Mouse (Mus musculus): ENCODE results near the gene Jrkl. TPM values are rescaled to one million over a fixed set of nuclear protein-coding genes. Genes with fewer than 3 reads are reported as not detected.

The Jrkl gene
- total RNA-seq, 1 experiment = 2.8 TPM

DNA sequence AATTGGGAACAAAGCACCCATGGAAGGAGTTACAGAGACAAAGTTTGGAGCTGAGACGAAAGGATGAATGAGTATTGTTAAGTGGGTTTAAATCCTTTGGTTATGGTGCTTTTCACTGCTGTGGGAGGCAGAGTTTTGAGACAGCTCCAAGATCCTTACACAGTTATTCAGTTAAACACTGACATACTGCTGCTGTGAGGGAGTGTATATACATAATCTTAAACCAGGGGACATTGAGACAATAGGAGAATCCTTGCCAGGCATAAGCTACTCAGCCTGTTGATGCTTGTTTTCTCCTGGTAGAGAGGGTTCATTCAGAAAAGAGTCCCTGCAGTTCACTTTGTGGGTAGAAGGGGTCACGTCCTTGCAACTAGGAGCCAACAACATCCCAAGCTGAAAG, 39.3 kb downstream of the Jrkl start:
- no peaks in the 10 kb centered on the region for H3K9me3 ChIP-seq (ENCODE audit: control insufficient read depth, insufficient read depth, low read depth, low read length)
- H3K4me3 ChIP-seq (ENCODE audit: insufficient read depth in 1 of 2, low read depth in 1 of 2, low read length in 2 of 2, poor library complexity in 1 of 2, severe bottlenecking in 1 of 2) = no peak overlapping the region
- no peak for DNase-seq (ENCODE audit: low read depth, low spot score)
- no peak overlapping the region for H3K27ac ChIP-seq (ENCODE audit: insufficient read depth, low read depth, low read length, poor library complexity, severe bottlenecking)
- in situ Hi-C loops (cut with MboI; ENCODE audit: low sequenced_read_pairs in 2 of 2, unreplicated experiment in 2 of 2) = no loop called here
- no peaks in the 10 kb centered on the region for H3K4me1 ChIP-seq (ENCODE audit: control insufficient read depth in 2 of 2, insufficient read depth in 2 of 2, low read length in 2 of 2, poor library complexity in 1 of 2)
- no peak overlapping the region for H3K9ac ChIP-seq (ENCODE audit: insufficient read depth, low read depth, low read length, poor library complexity, severe bottlenecking)
- TF ChIP-seq ZC3H11A (IDR thresholded peaks at IDR 0.05; ENCODE audit: borderline replicate concordance, low read depth, low read length) (no peak), ZNF384 (IDR thresholded peaks at IDR 0.05; ENCODE audit: low read depth, low read length) (no peak), MAFK (IDR thresholded peaks at IDR 0.05; ENCODE audit: insufficient read depth, low read depth, low read length) (no peak), HCFC1 (IDR thresholded peaks at IDR 0.05; ENCODE audit: borderline replicate concordance, insufficient read depth, low read length) (no peak), CHD2 (IDR thresholded peaks at IDR 0.05; ENCODE audit: low read depth, low read length) (no peak)
- H3K36me3 ChIP-seq (ENCODE audit: control insufficient read depth, insufficient read depth, low read length, poor library complexity, severe bottlenecking) = no peaks in the 10 kb centered on the region

DNA sequence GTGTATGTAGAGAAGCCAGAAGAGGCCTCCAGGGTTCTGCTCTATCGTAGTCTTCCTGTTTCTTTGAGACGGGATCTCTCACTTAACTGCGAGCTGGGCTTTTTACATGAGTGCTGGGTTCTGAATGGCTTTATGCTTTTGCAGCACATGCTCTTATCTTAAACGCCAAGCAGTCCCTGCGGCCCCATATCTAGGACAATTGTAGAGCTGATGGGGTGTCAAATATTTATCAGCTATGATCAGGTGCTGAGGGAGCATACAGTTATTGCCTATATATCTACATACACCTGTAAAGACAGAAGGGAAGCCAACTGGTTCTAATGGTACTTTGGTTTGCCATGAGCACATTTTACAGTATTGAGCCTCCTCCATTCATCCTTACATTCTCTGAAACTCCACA, 41.9 kb downstream of the Jrkl start:
- H3K36me3 ChIP-seq (ENCODE audit: control insufficient read depth, insufficient read depth, low read length, poor library complexity, severe bottlenecking) = no peaks in the 10 kb centered on the region
- H3K9ac ChIP-seq (ENCODE audit: insufficient read depth, low read depth, low read length, poor library complexity, severe bottlenecking) = no peak overlapping the region
- in situ Hi-C loops (cut with MboI; ENCODE audit: low sequenced_read_pairs in 2 of 2, unreplicated experiment in 2 of 2) = no loop called here
- H3K9me3 ChIP-seq (ENCODE audit: control insufficient read depth, insufficient read depth, low read depth, low read length) = no peaks in the 10 kb centered on the region
- TF ChIP-seq ZNF384 (IDR thresholded peaks at IDR 0.05; ENCODE audit: low read depth, low read length) (no peak), ZC3H11A (IDR thresholded peaks at IDR 0.05; ENCODE audit: borderline replicate concordance, low read depth, low read length) (no peak), CHD2 (IDR thresholded peaks at IDR 0.05; ENCODE audit: low read depth, low read length) (no peak), HCFC1 (IDR thresholded peaks at IDR 0.05; ENCODE audit: borderline replicate concordance, insufficient read depth, low read length) (no peak), MAFK (IDR thresholded peaks at IDR 0.05; ENCODE audit: insufficient read depth, low read depth, low read length) (no peak)
- H3K27ac ChIP-seq (ENCODE audit: insufficient read depth, low read depth, low read length, poor library complexity, severe bottlenecking) = no peak overlapping the region
- DNase-seq (ENCODE audit: low read depth, low spot score) = no peak
- H3K4me1 ChIP-seq (ENCODE audit: control insufficient read depth in 2 of 2, insufficient read depth in 2 of 2, low read length in 2 of 2, poor library complexity in 1 of 2) = no peaks in the 10 kb centered on the region
- H3K4me3 ChIP-seq (ENCODE audit: insufficient read depth in 1 of 2, low read depth in 1 of 2, low read length in 2 of 2, poor library complexity in 1 of 2, severe bottlenecking in 1 of 2) = no peak overlapping the region

DNA sequence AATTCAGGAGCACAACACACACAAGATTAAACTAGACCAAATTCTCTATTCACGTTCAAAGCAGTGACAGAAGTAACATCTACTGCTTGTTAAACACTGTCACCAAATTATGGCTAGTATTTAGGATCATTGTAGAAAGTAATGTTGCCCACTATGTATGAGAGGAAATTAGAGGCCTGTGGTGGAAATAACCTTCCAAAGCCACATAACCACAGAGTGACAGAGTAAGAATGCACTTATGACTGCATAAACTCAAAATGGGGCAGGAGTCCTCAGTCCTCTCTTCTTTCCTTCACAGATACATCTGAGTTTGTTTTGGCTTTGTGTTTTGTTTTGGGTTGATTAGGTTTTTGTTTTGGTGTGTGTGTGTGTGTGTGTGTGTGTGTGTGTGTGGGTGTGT, 42.5 kb downstream of the Jrkl start:
- Histone ChIP-seq H3K36me3 (ENCODE audit: control insufficient read depth, insufficient read depth, low read length, poor library complexity, severe bottlenecking) (no peaks in the 10 kb centered on the region), H3K9me3 (ENCODE audit: control insufficient read depth, insufficient read depth, low read depth, low read length) (no peaks in the 10 kb centered on the region), H3K9ac (ENCODE audit: insufficient read depth, low read depth, low read length, poor library complexity, severe bottlenecking) (no peak overlapping the region), H3K4me3 (ENCODE audit: insufficient read depth in 1 of 2, low read depth in 1 of 2, low read length in 2 of 2, poor library complexity in 1 of 2, severe bottlenecking in 1 of 2) (no peak overlapping the region), H3K4me1 (ENCODE audit: control insufficient read depth in 2 of 2, insufficient read depth in 2 of 2, low read length in 2 of 2, poor library complexity in 1 of 2) (no peaks in the 10 kb centered on the region), H3K27ac (ENCODE audit: insufficient read depth, low read depth, low read length, poor library complexity, severe bottlenecking) (no peak overlapping the region)
- no peak for DNase-seq (ENCODE audit: low read depth, low spot score)
- TF ChIP-seq CHD2 (IDR thresholded peaks at IDR 0.05; ENCODE audit: low read depth, low read length) (no peak), ZNF384 (IDR thresholded peaks at IDR 0.05; ENCODE audit: low read depth, low read length) (no peak), ZC3H11A (IDR thresholded peaks at IDR 0.05; ENCODE audit: borderline replicate concordance, low read depth, low read length) (no peak), HCFC1 (IDR thresholded peaks at IDR 0.05; ENCODE audit: borderline replicate concordance, insufficient read depth, low read length) (no peak), MAFK (IDR thresholded peaks at IDR 0.05; ENCODE audit: insufficient read depth, low read depth, low read length) (no peak)
- in situ Hi-C loops (cut with MboI; ENCODE audit: low sequenced_read_pairs in 2 of 2, unreplicated experiment in 2 of 2) = no loop called here

DNA sequence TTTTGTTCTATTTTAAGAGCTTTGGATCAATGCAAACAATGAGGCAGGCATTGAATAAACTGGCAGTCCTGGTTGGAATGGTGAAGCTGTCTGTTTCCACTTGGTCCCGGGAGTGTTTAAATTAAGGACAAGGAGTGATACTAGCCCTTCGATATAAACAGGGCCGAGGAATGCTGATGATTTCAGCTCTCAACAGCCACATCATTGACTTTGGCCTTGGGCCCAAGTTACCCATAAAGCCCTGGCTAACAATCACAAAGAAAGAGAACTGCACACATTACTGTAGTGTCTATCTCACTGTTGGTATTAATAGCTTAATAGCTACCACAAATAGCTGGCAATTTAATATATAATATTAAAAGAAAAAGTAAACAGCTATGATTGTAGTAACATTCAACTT, 45.5 kb downstream of the Jrkl start:
- TF ChIP-seq MAFK (IDR thresholded peaks at IDR 0.05; ENCODE audit: insufficient read depth, low read depth, low read length) (no peak), HCFC1 (IDR thresholded peaks at IDR 0.05; ENCODE audit: borderline replicate concordance, insufficient read depth, low read length) (no peak), ZC3H11A (IDR thresholded peaks at IDR 0.05; ENCODE audit: borderline replicate concordance, low read depth, low read length) (no peak), CHD2 (IDR thresholded peaks at IDR 0.05; ENCODE audit: low read depth, low read length) (no peak), ZNF384 (IDR thresholded peaks at IDR 0.05; ENCODE audit: low read depth, low read length) (no peak)
- no peaks in the 10 kb centered on the region for H3K36me3 ChIP-seq (ENCODE audit: control insufficient read depth, insufficient read depth, low read length, poor library complexity, severe bottlenecking)
- no peak for DNase-seq (ENCODE audit: low read depth, low spot score)
- in situ Hi-C loops (cut with MboI; ENCODE audit: low sequenced_read_pairs in 2 of 2, unreplicated experiment in 2 of 2) = no loop called here
- no peak overlapping the region for H3K27ac ChIP-seq (ENCODE audit: insufficient read depth, low read depth, low read length, poor library complexity, severe bottlenecking)
- H3K4me1 ChIP-seq (ENCODE audit: control insufficient read depth in 2 of 2, insufficient read depth in 2 of 2, low read length in 2 of 2, poor library complexity in 1 of 2) = no peaks in the 10 kb centered on the region
- H3K4me3 ChIP-seq (ENCODE audit: insufficient read depth in 1 of 2, low read depth in 1 of 2, low read length in 2 of 2, poor library complexity in 1 of 2, severe bottlenecking in 1 of 2) = no peak overlapping the region
- no peak overlapping the region for H3K9ac ChIP-seq (ENCODE audit: insufficient read depth, low read depth, low read length, poor library complexity, severe bottlenecking)
- H3K9me3 ChIP-seq (ENCODE audit: control insufficient read depth, insufficient read depth, low read depth, low read length) = no peaks in the 10 kb centered on the region

DNA sequence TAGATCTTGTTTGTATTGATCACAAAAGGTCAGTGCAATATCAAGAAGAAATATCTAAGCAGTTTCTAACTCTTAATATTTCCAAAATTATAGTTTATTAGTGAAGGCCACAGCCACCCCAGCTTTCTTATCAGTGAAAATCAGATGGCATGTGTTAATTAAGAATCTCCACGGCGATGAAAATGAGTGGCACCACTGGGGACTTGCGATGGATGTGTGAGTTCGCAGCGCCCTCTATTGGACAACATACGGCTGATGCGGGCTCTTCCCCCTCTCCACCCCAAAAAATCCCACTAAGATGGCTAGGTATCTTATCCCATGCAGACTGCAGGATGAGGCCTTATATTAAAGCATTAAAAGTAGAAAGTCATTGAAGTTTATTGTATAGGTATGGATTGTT, 49.9 kb downstream of the Jrkl start:
- Histone ChIP-seq H3K27ac (ENCODE audit: insufficient read depth, low read depth, low read length, poor library complexity, severe bottlenecking) (no peak overlapping the region), H3K36me3 (ENCODE audit: control insufficient read depth, insufficient read depth, low read length, poor library complexity, severe bottlenecking) (no peaks in the 10 kb centered on the region), H3K9me3 (ENCODE audit: control insufficient read depth, insufficient read depth, low read depth, low read length) (no peaks in the 10 kb centered on the region), H3K4me1 (ENCODE audit: control insufficient read depth in 2 of 2, insufficient read depth in 2 of 2, low read length in 2 of 2, poor library complexity in 1 of 2) (no peaks in the 10 kb centered on the region), H3K9ac (ENCODE audit: insufficient read depth, low read depth, low read length, poor library complexity, severe bottlenecking) (no peak overlapping the region), H3K4me3 (ENCODE audit: insufficient read depth in 1 of 2, low read depth in 1 of 2, low read length in 2 of 2, poor library complexity in 1 of 2, severe bottlenecking in 1 of 2) (no peak overlapping the region)
- DNase-seq (ENCODE audit: low read depth, low spot score) = peak; percentile 39
- TF ChIP-seq CHD2 (IDR thresholded peaks at IDR 0.05; ENCODE audit: low read depth, low read length) (no peak), ZNF384 (IDR thresholded peaks at IDR 0.05; ENCODE audit: low read depth, low read length) (no peak), HCFC1 (IDR thresholded peaks at IDR 0.05; ENCODE audit: borderline replicate concordance, insufficient read depth, low read length) (no peak), MAFK (IDR thresholded peaks at IDR 0.05; ENCODE audit: insufficient read depth, low read depth, low read length) (no peak), ZC3H11A (IDR thresholded peaks at IDR 0.05; ENCODE audit: borderline replicate concordance, low read depth, low read length) (peak; percentile 60)
- in situ Hi-C loops (cut with MboI; ENCODE audit: low sequenced_read_pairs in 2 of 2, unreplicated experiment in 2 of 2) = no loop called here
